Mouse (Mus musculus) erythroblast, embryonic 14.5 days (primary cell): ENCODE measurements around the gene Trappc2l.

Source experiments
- GATA1 ChIP-seq: IDR thresholded peaks from 2 replicates; pipeline ENCODE4 v1.6.1; 2012; ENCODE audit warnings: low read length, inconsistent platforms, mixed read lengths
- TAL1 ChIP-seq: IDR thresholded peaks from 3 replicates; pipeline ENCODE4 v1.6.1; 2012; ENCODE audit warnings: low read length, inconsistent platforms, mixed read lengths

GRCm38 (mm10) chr8:122576648-122577022 is 34.8 kb upstream of the Trappc2l start, which contains the start of gene Aprt:
- TF ChIP-seq GATA1 (no peak), TAL1 (no peak)
